Mouse (Mus musculus) retina, embryonic 14.5 days (tissue): Measurements from ENCODE around the gene Lrrc34.

Experiments used
- DNase-seq: peaks from one replicate; pipeline ENCODE4 v3.0.0-alpha.2; 2015; ENCODE audit warnings: low spot score

Gene Lrrc34

GRCm38 (mm10) chr3:30647440-30648090 lies at the start of gene Lrrc34:
TSS of gene Lrrc34 (minus strand) at chr3:30647869.
- DNase-seq, result peak; percentile 81

GRCm38 (mm10) chr3:30696346-30696745 lies 48.7 kb upstream of the Lrrc34 start:
- DNase-seq, result peak; percentile 88

GRCm38 (mm10) chr3:30695661-30696060 lies 48.0 kb upstream of the Lrrc34 start:
- no peak for DNase-seq

- DNase-seq, result no peak
These were observed 43.3 kb upstream of the Lrrc34 start for GRCm38 (mm10) chr3:30690976-30691375.

GRCm38 (mm10) chr3:30687216-30687615 lies 39.5 kb upstream of the Lrrc34 start:
- no peak for DNase-seq

- no peak for DNase-seq
These were observed 35.5 kb upstream of the Lrrc34 start for GRCm38 (mm10) chr3:30683190-30683589.

GRCm38 (mm10) chr3:30658486-30658885 lies 10.8 kb upstream of the Lrrc34 start:
- no peak for DNase-seq

- DNase-seq, result no peak
These were observed 8.3 kb upstream of the Lrrc34 start for GRCm38 (mm10) chr3:30655937-30656336.

- DNase-seq, result peak; percentile 44
These were observed 2.6 kb upstream of the Lrrc34 start for GRCm38 (mm10) chr3:30650062-30650841.

- no peak for DNase-seq
These were observed 797 bp upstream of the Lrrc34 start for GRCm38 (mm10) chr3:30648466-30648865.

- peak; percentile 6 for DNase-seq
These were observed 908 bp downstream of the Lrrc34 start for GRCm38 (mm10) chr3:30646761-30647160.

- no peak for DNase-seq
These were observed 3.5 kb downstream of the Lrrc34 start, which contains the start of gene Lrriq4 for GRCm38 (mm10) chr3:30644207-30644606. TSS of gene Lrriq4 (plus strand) at chr3:30644507.

- DNase-seq, result no peak
These were observed 12.0 kb downstream of the Lrrc34 start for GRCm38 (mm10) chr3:30635629-30636028.

- DNase-seq, result peak; percentile 43
These were observed 14.0 kb downstream of the Lrrc34 start for GRCm38 (mm10) chr3:30633681-30634080.

- no peak for DNase-seq
These were observed 27.5 kb downstream of the Lrrc34 start for GRCm38 (mm10) chr3:30620132-30620531.

GRCm38 (mm10) chr3:30610930-30611329 lies 36.7 kb downstream of the Lrrc34 start:
- DNase-seq, result no peak

GRCm38 (mm10) chr3:30608999-30609398 lies 38.7 kb downstream of the Lrrc34 start:
- no peak for DNase-seq

GRCm38 (mm10) chr3:30603256-30603655 lies 44.4 kb downstream of the Lrrc34 start:
- DNase-seq, result no peak

GRCm38 (mm10) chr3:30602740-30603098 lies 45.0 kb downstream of the Lrrc34 start:
- peak; percentile 76 for DNase-seq

- DNase-seq, result peak; percentile 97
These were observed 45.5 kb downstream of the Lrrc34 start, which contains the start of gene Mynn for GRCm38 (mm10) chr3:30602065-30602739. TSS of gene Mynn (plus strand) at chr3:30602065.

- no peak for DNase-seq
These were observed 46.0 kb downstream of the Lrrc34 start for GRCm38 (mm10) chr3:30601610-30602064.

- DNase-seq, result peak; percentile 97
These were observed 46.5 kb downstream of the Lrrc34 start for GRCm38 (mm10) chr3:30601175-30601574.

GRCm38 (mm10) chr3:30600717-30601116 lies 47.0 kb downstream of the Lrrc34 start:
- DNase-seq, result no peak
